ENCODE assay signal across 18 mouse cellular contexts in genomic region chr14:100198636-100199035, GRCm38 (mm10).
"Had no signal": no experiment of that assay in that cellular context is flagged by ENCODE, and none has a peak within 500 bp of the region (broad histone marks: within the 10 kb centered on the region; RNA-seq: fewer than 3 reads in every experiment).

No protein-coding gene starts in this region.

- H3K4me1 ChIP-seq: liver, embryonic 15.5 days; midbrain, embryonic 10.5 days; midbrain, embryonic 12.5 days; neural tube, embryonic 13.5 days; neural tube, embryonic 15.5 days had no signal

- H3K36me3 ChIP-seq: liver, embryonic 15.5 days; neural tube, embryonic 15.5 days had no signal

- DNase-seq: lung, adult 18-20 months; lung, embryonic 14.5 days; lung, postnatal 10 days; lung, postnatal 4 days; midbrain, embryonic 14.5 days; retina, postnatal 1 day; right cerebral cortex, postnatal 14 days; spleen, adult 18-20 months; thymus, adult 18-20 months; thymus, postnatal 14 days; thymus, postnatal 36 days had no signal

- H3K9ac ChIP-seq: liver, embryonic 15.5 days; lung, embryonic 14.5 days; midbrain, embryonic 12.5 days; neural tube, embryonic 13.5 days; neural tube, embryonic 15.5 days had no signal

- H3K9me3 ChIP-seq: liver, embryonic 15.5 days; midbrain, embryonic 10.5 days; midbrain, embryonic 12.5 days; neural tube, embryonic 13.5 days; neural tube, embryonic 15.5 days had no signal

- ATAC-seq: midbrain, embryonic 16.5 days had no signal

- H3K27me3 ChIP-seq: liver, embryonic 15.5 days; midbrain, embryonic 12.5 days; neural tube, embryonic 13.5 days; neural tube, embryonic 15.5 days had no signal

- H3K4me3 ChIP-seq: liver, embryonic 15.5 days; midbrain, embryonic 10.5 days; midbrain, embryonic 12.5 days; myocyte; neural tube, embryonic 13.5 days; neural tube, embryonic 15.5 days had no signal

- H3K4me2 ChIP-seq: liver, embryonic 15.5 days; lung, embryonic 14.5 days; midbrain, embryonic 12.5 days; neural tube, embryonic 13.5 days; neural tube, embryonic 15.5 days had no signal

- H3K27ac ChIP-seq: liver, embryonic 15.5 days; midbrain, embryonic 10.5 days; midbrain, embryonic 12.5 days; neural tube, embryonic 13.5 days; neural tube, embryonic 15.5 days had no signal
